Mouse (Mus musculus) inflammation-experienced regulatory T-cells (primary cell): ENCODE measurements around the gene Cdhr1. TPM values are rescaled to one million over a fixed set of nuclear protein-coding genes. Genes with fewer than 3 reads are reported as not detected.

ENCODE experiments used
- polyA plus RNA-seq, 2 experiments: library from polyadenylated mRNA; unstranded; fragments of 100-300 nt; shearing (Covaris generic); gene quantifications; one replicate each; pipeline ENCODE4 v1.2.1; 2017

The Cdhr1 gene
- under 1 TPM; 0.05 to 0.49 TPM for polyA plus RNA-seq

DNA sequence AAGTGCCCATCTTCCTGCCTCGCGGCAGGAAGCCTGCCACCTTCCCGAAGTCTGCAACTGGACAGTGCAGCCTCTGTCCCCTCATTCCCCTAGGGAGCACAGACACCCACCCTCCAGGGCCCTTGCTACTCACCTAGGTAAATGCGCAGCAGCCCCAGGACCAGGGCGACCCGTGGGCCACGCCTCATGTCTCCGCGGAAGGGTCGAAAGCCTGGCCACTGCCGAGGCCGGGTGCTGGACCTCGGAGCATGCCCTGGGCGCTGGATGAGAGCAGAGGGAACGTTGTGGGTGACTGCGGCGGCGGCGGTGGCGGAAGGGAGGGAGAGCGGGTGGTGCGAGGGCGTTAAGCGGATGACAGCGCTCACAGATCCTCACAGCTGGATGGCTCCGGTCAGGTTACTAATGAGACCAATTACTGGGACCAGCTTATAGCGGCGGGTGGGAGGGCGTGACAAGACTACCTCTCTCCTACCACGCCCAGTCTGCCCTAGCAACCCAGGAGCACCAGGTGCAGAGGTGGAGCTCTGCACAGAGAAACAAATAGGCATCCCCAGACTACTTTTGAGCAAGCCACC is at the start of gene Cdhr1:
Gene Cdhr1 (minus strand): TSS at position 392 of the 575 bp plus-strand sequence.

DNA sequence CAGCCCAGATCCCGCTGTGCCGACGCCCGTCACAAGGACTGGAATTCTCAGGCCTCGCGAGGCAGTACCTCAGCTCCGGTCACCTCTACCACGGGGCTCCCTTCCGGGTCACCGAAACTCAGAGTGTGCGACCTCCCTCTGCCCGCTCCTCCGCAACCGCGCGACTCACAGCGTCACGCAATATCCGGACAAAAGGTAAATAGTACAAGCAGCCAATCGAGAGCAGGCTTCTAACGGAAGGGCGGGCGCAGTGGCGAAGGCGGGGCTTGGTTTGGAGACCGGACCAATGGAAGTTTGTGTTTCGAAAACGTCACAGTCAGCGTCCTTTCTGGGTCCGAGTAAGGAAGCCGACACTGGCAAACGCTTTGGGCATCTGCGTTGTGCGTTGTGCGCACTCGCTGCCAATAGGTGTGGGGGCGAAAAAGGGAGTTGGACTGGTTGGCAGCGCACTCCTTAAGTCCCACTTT is 37.0 kb upstream of the Cdhr1 start, which contains the start of gene Ghitm:
Gene Ghitm (minus strand): TSS at position 146 of the 467 bp plus-strand sequence.

DNA sequence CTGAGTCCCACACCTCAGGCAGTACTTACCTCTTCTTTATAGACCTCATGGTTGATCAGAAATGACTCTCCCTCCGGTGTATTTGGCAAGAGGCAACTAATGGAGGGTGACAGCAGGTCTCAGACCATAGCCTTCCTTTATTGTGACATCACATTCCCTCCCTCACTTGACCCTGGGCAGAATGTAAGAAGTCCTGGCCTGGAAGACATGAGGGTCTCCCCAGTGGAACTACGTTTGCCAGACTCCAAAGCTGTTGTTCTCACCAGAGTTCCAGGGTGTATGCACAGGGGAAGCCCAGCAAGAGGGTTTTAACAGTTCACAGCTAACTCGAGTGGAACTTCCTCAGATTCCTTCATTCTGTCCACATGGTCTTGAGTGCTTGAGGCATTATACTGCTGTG is 15.8 kb upstream of the Cdhr1 start, which contains the start of gene 2610528A11Rik:
Gene 2610528A11Rik (minus strand): TSS at position 101 of the 400 bp plus-strand sequence.

DNA sequence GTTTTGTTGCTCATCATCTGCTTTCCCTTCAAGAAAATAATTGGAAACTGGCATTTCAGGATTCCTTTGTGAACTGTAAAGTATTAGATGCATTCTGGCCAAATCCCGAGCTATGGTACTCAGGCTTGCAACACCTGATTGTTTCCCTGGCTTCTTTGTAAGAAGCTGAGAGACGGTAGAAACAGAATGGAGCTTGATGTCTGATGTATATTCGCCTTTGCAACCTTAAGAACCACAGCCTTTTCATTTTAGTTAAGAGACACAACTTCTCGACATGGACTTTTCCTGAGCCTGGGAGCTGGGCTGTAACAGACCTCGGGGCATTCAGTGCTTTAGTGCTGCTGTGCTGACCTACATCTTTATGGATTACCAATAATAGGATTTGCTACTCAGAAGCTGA is 30.5 kb downstream of the Cdhr1 start, which contains the start of gene Lrit2:
Gene Lrit2 (plus strand): TSS at position 301 of the 400 bp plus-strand sequence.

DNA sequence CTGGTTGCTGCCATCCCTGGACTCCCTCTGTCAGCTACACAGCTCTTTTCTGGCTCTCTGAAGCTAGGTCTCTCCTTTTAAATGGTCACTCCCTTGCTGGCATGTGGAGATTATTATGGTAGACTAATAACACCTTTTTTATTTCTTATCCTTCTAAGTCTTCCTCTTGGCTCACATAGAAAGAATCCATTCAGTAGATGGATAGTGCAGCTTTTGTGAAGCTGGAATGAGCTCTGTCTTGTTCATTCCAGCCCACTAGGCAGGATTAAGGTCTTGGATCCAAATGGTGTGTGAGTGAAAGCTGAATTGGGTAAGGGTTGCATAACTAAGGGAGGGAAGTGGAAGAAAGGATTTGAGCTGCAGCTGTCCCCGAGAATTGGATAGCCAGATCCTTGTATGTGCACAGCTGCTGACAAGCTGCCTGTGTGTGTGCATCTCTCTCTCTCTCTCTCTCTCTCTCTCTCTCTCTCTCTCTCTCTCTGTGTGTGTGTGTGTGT is 49.2 kb downstream of the Cdhr1 start, which contains the start of gene Rgr:
Gene Rgr (minus strand): TSS at position 51 of the 497 bp plus-strand sequence.

Other genes starting within 250 kb of the Cdhr1 start
- gene Ccser2, start 129.6 kb downstream of the Cdhr1 start, polyA plus RNA-seq = 10 to 100 TPM; 43.5 to 45.6 TPM
- gene Rgr, start 49.4 kb downstream of the Cdhr1 start, polyA plus RNA-seq = 1 to 10 TPM in 1 of 2 experiments, not detected in 1; 1.0 TPM
- not detected for gene Lrit1, start 43.5 kb downstream of the Cdhr1 start, polyA plus RNA-seq
- gene Lrit2, start 30.4 kb downstream of the Cdhr1 start, polyA plus RNA-seq = under 1 TPM; 0.14 to 0.66 TPM
- gene 2610528A11Rik, start 15.7 kb upstream of the Cdhr1 start, polyA plus RNA-seq = 1 to 10 TPM in 1 of 2 experiments, under 1 TPM in 1; 0.39 to 4.8 TPM
- gene Ghitm, start 36.9 kb upstream of the Cdhr1 start, polyA plus RNA-seq = 100 to 1,000 TPM; 232 to 262 TPM